Mouse (Mus musculus) Muller cell, postnatal 12 days (primary cell): Measurements from ENCODE around the gene Ear6.

ENCODE experiments used
- DNase-seq: peaks from one replicate; pipeline ENCODE4 v3.0.0-alpha.2; 2015; ENCODE audit errors: inconsistent ontology term

Gene Ear6

DNA sequence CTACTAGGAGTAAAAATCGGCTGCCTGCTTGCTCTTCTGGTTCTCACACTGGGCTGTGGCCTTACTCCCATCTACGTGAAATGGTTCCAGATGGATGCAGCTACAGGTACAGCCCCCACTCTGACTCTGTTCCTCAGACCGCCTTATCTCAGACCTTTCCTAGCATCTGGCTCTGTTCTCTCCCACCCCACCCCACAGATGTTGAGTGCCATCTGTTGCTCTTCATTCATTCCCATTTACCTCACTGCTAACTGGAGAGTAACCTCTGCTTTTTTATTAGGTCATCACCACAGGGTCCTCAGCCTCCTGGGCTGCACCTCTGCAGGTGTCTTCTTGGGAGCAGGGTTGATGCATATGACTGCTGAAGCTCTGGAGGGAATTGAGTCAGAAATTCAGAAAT is 40.3 kb downstream of the Ear6 start:
- DNase-seq, result no peak

DNA sequence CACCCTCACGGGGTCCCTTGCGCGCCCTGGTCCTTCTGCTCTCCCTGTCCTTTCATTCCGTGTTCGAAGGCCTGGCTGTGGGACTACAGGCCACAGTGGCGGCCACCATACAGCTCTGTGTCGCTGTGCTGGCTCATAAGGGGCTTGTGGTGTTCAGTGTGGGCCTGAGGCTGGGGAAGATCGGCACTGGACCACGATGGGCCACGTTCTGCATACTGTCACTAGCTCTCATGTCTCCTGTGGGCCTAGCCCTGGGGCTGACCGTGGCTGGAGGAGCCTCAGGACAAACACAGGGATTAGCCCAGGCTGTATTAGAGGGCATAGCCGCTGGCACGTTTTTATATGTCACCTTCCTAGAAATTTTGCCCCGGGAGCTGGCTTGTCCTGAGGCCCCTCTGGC is 41.6 kb downstream of the Ear6 start:
- DNase-seq, result no peak

- DNase-seq, result no peak
These were observed 42.5 kb downstream of the Ear6 start for GRCm38 (mm10) chr14:51896019-51896418.

- no peak for DNase-seq
These were observed 43.2 kb downstream of the Ear6 start for GRCm38 (mm10) chr14:51896539-51897170.

DNA sequence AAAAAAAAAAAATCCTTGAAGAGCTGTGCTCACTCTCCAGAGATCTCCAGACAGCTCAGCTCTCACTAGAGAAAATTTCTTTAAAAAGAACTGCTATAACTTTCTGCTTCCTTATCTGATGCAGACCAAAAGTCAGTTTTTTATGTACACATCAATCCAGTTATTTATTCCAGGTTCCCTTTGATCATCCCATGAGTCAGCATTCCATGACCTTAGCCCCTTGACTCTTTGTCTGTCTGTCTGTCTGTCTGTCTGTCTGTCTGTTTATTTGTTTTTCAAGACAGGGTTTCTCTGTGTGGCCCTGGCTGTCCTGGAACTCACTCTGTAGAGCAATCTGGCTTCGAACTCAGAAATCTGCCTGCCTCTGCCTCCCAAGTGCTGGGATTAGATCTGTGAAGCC is 45.9 kb downstream of the Ear6 start:
- no peak for DNase-seq

GRCm38 (mm10) chr14:51902806-51903710 is 49.6 kb downstream of the Ear6 start:
- DNase-seq, result peak; percentile 78

- no peak for DNase-seq
These were observed 50.3 kb downstream of the Ear6 start for GRCm38 (mm10) chr14:51903782-51904181.
